Mouse (Mus musculus): Measurements from ENCODE around the gene Scnn1a.

Gene Scnn1a

GRCm38 (mm10) chr6:125363451-125364242, 43.2 kb downstream of the Scnn1a start:
- DNase-seq: no peak

- no peak for DNase-seq
Measured at GRCm38 (mm10) chr6:125364448-125364847, 44.0 kb downstream of the Scnn1a start.

GRCm38 (mm10) chr6:125365522-125365921, 45.1 kb downstream of the Scnn1a start:
- DNase-seq: no peak

- no peak for DNase-seq
Measured at GRCm38 (mm10) chr6:125366133-125366532, 45.7 kb downstream of the Scnn1a start.

GRCm38 (mm10) chr6:125367758-125368371, 47.4 kb downstream of the Scnn1a start:
- no peak for DNase-seq

GRCm38 (mm10) chr6:125377042-125377441, 56.6 kb downstream of the Scnn1a start:
- no peak for DNase-seq

DNA sequence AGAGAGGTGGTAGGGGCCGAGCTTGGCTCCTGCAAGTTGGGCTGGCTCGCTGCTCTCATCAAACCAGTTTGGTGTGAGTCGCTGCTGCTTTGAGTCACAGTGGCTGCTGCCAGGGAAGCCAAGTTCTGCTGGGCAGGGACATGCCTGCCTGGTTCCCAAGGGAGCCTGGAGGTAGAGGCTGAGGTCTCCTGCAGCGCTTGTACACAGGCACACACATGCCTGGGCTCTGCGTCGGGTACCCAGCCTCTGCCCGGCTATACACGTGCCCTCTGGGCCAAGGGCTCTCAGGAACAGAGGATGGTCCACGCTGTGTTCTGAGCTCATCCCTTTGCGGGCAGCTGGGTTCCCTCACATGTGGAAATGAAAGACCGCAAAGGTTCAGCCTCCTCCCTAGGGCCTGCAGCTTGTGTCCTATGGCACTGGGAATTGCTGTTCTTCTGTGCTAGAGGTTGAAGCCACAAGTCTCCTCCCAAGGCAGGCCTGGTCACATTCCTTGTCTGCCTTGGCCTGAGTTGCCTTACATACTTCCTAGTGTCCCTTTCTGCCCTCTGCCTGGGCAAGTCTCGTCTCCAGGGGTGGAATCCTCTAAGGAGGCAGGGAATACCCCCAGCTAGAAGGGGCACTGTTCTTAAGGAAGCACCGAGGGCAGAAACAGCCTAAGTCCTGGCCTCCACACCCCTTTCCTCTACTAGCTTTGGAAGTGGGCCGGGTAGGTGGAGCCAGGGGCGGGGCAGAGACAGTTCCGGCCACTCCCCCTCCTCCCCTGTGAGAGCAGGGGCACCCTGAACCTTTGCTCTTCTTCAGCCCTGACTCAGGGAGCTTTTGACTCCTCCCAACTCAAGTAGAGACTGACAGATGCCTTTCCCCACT, 57.4 kb downstream of the Scnn1a start:
- DNase-seq: no peak

- DNase-seq: no peak
Measured at GRCm38 (mm10) chr6:125378621-125379020, 58.2 kb downstream of the Scnn1a start.

DNA sequence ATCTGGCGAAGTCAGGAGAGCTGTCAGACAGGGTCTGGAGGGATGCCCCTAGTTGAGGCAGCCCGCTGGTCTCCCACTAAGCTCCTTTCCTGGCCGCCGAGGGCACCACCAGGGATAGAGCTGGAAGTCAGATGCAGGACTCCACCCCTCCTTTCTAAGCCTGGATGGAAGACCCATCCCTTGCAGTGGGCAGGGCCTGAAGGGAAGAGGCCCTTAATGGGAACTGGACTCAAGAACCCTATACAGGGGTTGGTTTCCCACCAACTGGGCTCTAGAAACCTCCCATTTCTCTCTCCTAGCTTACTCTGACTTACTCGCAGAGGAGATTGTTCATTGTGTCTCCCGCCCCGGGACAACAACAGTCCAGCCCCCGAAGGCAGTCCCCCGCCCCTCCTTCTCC, 59.3 kb downstream of the Scnn1a start:
- DNase-seq: no peak

GRCm38 (mm10) chr6:125380372-125381360, 60.2 kb downstream of the Scnn1a start, which contains the start of gene Plekhg6:
Gene Plekhg6 (minus strand): TSS chr6:125380793.
- no peak for DNase-seq

DNA sequence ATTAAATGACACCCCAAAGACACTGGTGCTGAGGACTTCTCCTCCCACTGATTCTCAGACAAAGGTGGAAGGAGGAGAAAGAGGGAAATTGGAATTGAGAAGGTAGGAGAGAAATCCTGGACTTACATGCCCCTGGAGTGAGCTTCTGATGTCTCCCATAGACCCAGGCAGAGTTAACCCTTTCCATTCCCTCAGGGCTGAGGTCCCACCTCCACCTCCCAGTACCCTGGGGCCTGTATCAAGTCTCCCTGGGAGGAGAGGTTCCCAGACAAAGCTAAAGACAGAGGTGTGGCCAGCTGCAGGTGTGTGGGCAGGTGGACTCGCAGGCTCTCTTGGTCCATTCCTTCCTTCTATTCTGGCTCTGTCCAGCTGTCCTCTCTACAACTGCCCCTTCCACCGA, 61.6 kb downstream of the Scnn1a start:
- DNase-seq: no peak

GRCm38 (mm10) chr6:125385066-125385974, 64.9 kb downstream of the Scnn1a start:
- no peak for DNase-seq

DNA sequence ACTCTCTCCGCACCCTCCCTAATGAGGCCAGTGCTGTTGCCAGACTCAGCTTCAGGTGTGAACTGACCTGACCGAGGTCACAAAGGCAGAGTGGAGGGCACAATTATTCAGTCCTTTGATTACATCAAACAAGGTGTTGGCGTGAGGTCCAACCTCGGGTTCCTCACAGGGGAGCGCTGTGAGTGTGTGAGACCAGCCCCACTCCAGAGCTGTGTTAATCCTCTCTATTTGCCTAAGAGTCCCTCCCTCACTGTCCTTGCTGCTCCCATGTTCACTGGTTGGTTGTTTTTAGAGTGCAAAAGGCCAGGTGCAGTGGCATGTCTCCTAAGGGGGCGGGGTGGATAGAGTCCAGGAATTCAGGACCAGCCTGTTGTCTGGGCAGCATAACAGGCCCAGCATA, 65.6 kb downstream of the Scnn1a start:
- DNase-seq: no peak

- no peak for DNase-seq
Measured at GRCm38 (mm10) chr6:125389853-125390252, 69.4 kb downstream of the Scnn1a start.
